Mouse (Mus musculus) heart, embryonic 12.5 days (tissue): ENCODE data around the gene Il2rg. TPM values are rescaled to one million over a fixed set of nuclear protein-coding genes. Genes with fewer than 3 reads are reported as not detected.
A peak's percentile ranks its signal among the peaks of the same experiment; 100 is the strongest.

Source experiments
- ATAC-seq: fragments of 200-750 bp; cut with Nextera tagmentation; 2 replicates; pipeline ENCODE4 v1.8.0; 2017; ENCODE audit warnings: moderate TSS enrichment, moderate library complexity; ENCODE audit not compliant: insufficient number of reproducible peaks, low FRiP score
- H3K27ac ChIP-seq: fragments of 300-500 bp; sonication (generic); 2 replicates; pipeline ENCODE4 v1.5.1; 2016; ENCODE audit warnings: mild to moderate bottlenecking, moderate library complexity; ENCODE audit not compliant: poor library complexity, severe bottlenecking
- H3K27me3 ChIP-seq: fragments of 300-500 bp; sonication (generic); replicated peaks from 2 replicates; pipeline ENCODE4 v1.6.1; 2016; ENCODE audit warnings: mild to moderate bottlenecking, moderate library complexity
- H3K36me3 ChIP-seq: fragments of 300-500 bp; sonication (generic); 2 replicates; pipeline ENCODE4 v1.6.1; 2016; ENCODE audit warnings: mild to moderate bottlenecking, moderate library complexity
- H3K4me1 ChIP-seq: fragments of 300-500 bp; sonication (generic); replicated peaks from 2 replicates; pipeline ENCODE4 v1.6.1; 2016; ENCODE audit warnings: mild to moderate bottlenecking
- H3K4me2 ChIP-seq: fragments of 300-500 bp; sonication (generic); 2 replicates; pipeline ENCODE4 v1.6.1; 2016; ENCODE audit warnings: mild to moderate bottlenecking, moderate library complexity
- H3K4me3 ChIP-seq: fragments of 300-500 bp; sonication (generic); 2 replicates; pipeline ENCODE4 v1.5.1; 2016; ENCODE audit warnings: mild to moderate bottlenecking
- H3K9ac ChIP-seq: fragments of 300-500 bp; sonication (generic); 2 replicates; pipeline ENCODE4 v1.6.1; 2016; ENCODE audit warnings: mild to moderate bottlenecking, moderate library complexity
- H3K9me3 ChIP-seq: fragments of 300-500 bp; sonication (generic); replicated peaks from 2 replicates; pipeline ENCODE4 v1.6.1; 2016; ENCODE audit warnings: mild to moderate bottlenecking, moderate library complexity
- WGBS: fragments of 180-500 bp; shearing (Covaris S2); methylation state at CpG from one replicate; pipeline ENCODE4 v1.1.7; 2016; 5-methylcytosine and 5-hydroxymethylcytosine counted together
- polyA plus RNA-seq: library from polyadenylated mRNA; unstranded; fragments of >200 nt; fragmentation: Nextera tagmentation; extraction: Ambion mirVana; gene quantifications from 2 replicates; pipeline ENCODE4 v1.2.1, GENCODE M21; 2016

The Il2rg gene
- polyA plus RNA-seq, 1 experiment from 2014 or later: 10.7 TPM

DNA sequence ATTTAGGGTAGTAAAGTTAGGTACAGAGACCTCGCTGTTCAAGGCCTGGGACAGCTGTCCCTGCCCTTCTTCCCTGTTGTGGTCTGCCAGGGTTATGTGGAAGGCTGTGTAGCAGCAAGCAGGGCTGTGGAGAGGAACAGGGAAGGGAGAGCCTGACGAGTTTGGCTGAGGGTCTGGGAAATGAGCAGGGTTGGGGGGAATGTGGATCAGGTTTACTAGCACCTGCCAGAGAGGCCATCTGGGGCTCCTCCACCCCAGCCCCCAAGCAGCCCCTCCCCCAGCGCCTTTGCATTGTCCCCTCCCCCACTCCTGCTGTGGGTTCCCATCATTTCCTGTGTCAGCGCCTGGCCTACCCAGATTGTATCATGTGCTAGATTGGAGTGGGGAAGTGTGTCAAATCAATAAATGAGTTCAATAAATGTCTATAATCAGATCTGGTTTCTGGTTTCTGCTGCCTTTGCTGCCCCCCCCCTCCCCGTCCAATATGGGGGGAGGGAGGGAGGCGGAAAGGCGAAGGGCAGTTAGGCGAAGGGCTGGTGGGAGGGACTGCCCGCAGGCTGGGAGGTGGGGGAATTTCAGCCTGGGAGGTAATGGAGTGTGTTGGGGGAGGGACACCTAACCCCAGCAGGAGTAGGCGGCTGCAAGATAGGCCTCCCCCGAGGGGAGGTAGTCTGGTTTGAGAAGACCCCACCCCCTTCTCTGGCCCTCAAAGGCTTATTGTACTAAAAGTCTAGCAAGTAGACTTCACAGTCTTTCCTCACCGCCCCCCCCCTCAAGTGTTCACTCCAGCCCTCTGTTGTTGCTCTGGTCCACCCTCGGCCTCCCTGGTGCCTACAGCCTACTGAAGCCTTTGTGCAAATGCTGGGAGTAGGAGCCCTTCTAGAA, 7.4 kb downstream of the Il2rg start:
- peak overlapping the region; percentile 21 for H3K4me2 ChIP-seq

DNA sequence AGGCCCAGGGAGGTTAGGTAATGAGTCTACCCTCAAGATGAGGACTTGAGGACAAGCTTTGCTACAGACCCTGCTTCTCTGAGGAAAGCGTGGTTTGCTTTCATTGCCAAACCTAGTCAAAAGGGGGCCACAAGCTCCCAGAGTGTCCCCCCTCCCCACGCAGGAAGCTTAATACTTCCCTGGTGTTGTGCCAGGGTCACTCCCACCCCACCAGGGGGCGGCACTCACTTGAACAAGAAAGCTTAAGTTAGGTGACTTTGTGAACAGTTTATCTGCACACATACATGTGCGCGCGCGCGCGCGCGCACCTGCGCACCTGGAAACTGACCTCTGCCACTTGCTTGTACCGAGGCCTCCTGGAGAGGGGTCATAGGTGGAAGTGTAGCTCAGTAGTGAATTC, 11.5 kb downstream of the Il2rg start:
- Histone ChIP-seq H3K9me3 (no peaks in the 10 kb centered on the region), H3K36me3 (peaks cover 12% of the 10 kb centered on the region), H3K4me3 (no peak overlapping the region), H3K27me3 (0 out of 2 replicates have a peak, but pooled peaks cover 5% of the 10 kb centered on the region), H3K27ac (no peak overlapping the region), H3K4me1 (peaks cover 17% of the 10 kb centered on the region; the same call in 1 of the 2 replicates), H3K4me2 (peak overlapping the region; percentile 77), H3K9ac (no peak overlapping the region)
- WGBS: 77% methylated on average over 13 of the region's 13 CpGs
- ATAC-seq: no peak

More for the DNA sequence above, 7.4 kb downstream of the Il2rg start:
- Histone ChIP-seq H3K27ac (peak overlapping the region; percentile 70), H3K9ac (0 out of 2 replicates have a peak overlapping the region, but pooled peaks have one; percentile 20), H3K36me3 (peaks cover 12% of the 10 kb centered on the region), H3K9me3 (no peaks in the 10 kb centered on the region), H3K4me3 (no peak overlapping the region), H3K4me1 (peaks cover 20% of the 10 kb centered on the region; the same call in 1 of the 2 replicates), H3K27me3 (0 out of 2 replicates have a peak, but pooled peaks cover 5% of the 10 kb centered on the region)
- 23% methylated on average over 12 of the region's 13 CpGs for WGBS
- ATAC-seq: peak; percentile 60; the same call in 1 of the 2 replicates

DNA sequence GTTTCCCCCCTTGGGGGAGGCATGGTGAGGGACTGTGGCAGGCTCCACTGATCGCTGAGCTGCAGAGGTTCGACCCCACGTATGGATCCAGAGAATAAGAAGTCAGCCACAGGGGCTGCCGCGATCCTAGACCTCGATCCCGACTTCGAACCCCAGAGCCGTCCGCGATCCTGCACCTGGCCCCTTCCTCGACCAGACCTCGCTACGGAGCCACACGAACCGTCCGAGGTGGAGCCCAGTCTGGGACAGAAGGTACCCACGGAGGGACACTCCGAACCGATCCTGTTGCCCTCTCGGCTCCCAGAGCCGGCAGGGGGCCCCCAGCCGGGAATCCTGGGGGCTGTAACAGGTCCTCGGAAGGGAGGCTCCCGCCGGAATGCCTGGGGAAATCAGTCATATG, 13.3 kb downstream of the Il2rg start:
- no peaks in the 10 kb centered on the region for H3K9me3 ChIP-seq
- WGBS: 22% methylated on average over 26 of the region's 26 CpGs
- peak overlapping the region; percentile 73 for H3K9ac ChIP-seq
- H3K4me2 ChIP-seq: peak overlapping the region; percentile 77
- H3K27me3 ChIP-seq: 0 out of 2 replicates have a peak, but pooled peaks cover 5% of the 10 kb centered on the region
- peaks cover 12% of the 10 kb centered on the region for H3K36me3 ChIP-seq
- ATAC-seq: peak; percentile 29
- peak overlapping the region; percentile 73 for H3K27ac ChIP-seq
- H3K4me1 ChIP-seq: 0 out of 2 replicates have a peak, but pooled peaks cover 3% of the 10 kb centered on the region
- peak overlapping the region; percentile 60 for H3K4me3 ChIP-seq

DNA sequence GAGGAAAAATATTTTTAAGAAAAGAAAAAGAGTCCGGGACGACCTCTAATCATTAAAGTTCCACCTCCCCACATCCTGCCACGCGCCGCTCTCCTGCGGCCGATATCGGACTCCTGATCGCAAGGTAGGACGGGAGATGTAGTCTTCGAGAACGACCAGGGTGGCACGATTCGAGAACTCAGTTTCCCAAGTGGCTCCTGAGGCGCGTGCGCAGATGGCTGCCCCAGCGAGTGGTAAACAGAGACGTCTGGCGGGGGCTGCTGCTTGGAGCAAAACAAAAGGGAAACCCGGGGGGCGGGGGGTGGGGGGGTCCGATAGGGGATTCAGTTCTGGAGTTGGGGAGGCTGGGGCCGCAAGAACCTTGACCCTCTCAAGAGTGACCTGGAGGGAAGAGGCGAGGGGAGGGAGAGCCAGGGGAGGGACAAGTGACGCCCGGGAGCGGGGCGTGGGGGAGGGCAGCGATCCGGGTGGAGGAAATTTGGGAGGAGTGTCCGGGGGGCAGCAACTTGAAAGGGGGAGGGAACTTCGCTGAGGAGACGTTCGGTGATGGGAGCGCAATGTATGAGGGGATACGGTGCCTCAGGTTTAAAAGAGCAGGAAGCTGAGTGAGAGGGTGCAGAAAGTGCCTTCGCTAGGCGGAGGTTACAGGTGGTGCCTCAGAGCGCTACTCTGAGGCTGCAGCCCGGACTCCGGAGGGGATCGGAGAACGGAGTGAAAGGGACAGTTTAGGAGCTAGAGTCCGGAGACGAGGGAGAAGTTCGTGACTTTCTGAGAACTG, 13.9 kb downstream of the Il2rg start, which contains the start of gene Foxo4:
Gene Foxo4, plus strand, starts transcription at position 577 of the 778 bp plus-strand sequence.
- ATAC-seq: peak; percentile 90
- H3K4me3 ChIP-seq: peak within 1 kb of the TSS; percentile 60
- peaks cover 12% of the 10 kb centered on the region for H3K36me3 ChIP-seq
- peak within 1 kb of the TSS; percentile 73 for H3K27ac ChIP-seq
- peak within 1 kb of the TSS; percentile 73 for H3K9ac ChIP-seq
- H3K9me3 ChIP-seq: no peaks in the 10 kb centered on the region
- H3K27me3 ChIP-seq: 0 out of 2 replicates have a peak, but pooled peaks cover 5% of the 10 kb centered on the region
- WGBS: 19% methylated on average over 47 of the region's 47 CpGs
- 0 out of 2 replicates have a peak, but pooled peaks cover 3% of the 10 kb centered on the region for H3K4me1 ChIP-seq
- H3K4me2 ChIP-seq: peak within 1 kb of the TSS; percentile 77

DNA sequence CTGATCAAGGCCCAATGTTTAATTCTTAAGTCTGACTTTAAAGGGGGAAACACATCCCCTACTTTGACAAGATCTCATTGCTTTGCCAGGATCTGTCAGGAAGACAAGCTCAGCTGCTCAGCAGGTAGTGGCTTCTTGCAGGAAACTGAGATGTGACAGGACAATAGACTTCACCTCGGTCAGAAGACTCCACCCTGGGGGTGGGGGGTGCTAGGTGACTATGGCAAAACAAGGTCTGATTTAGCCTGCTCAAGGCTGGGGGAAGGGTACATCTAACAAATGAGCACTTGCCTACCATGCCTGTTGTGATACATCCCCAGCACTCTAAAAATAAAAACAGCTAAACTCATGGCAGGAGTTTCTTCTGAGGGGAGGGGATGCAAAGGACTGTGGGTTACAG, 23.0 kb downstream of the Il2rg start:
- Histone ChIP-seq H3K36me3 (no peaks in the 10 kb centered on the region), H3K27ac (no peak overlapping the region), H3K27me3 (0 out of 2 replicates have a peak, but pooled peaks cover 3% of the 10 kb centered on the region), H3K4me3 (no peak overlapping the region), H3K4me1 (no peaks in the 10 kb centered on the region), H3K4me2 (no peak overlapping the region), H3K9me3 (no peaks in the 10 kb centered on the region), H3K9ac (no peak overlapping the region)
- ATAC-seq: no peak
- 17% methylated on average over 1 of the region's 1 CpGs for WGBS

DNA sequence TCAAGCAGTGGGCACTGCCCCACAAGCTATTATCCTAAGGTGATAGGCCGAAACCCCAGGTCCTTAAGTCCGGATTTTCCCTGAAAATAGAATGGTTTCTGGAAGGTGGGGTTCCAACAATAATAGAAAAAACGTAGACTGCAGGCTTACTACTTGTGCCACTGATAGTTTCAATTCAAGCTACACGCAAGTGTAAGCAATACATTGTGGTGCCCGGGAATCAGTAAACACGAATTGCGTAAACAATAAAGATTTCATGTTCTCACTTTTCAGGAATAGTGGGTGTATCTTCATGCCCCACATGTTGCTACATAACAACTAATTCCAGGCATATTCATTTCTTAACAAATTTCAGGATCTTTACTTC, 45.3 kb downstream of the Il2rg start:
- H3K4me3 ChIP-seq: peak overlapping the region; percentile 70
- H3K27ac ChIP-seq: no peak overlapping the region
- H3K9ac ChIP-seq: peak overlapping the region; percentile 30; the same call in 1 of the 2 replicates
- no peak for ATAC-seq
- peak overlapping the region; percentile 70 for H3K4me2 ChIP-seq
- no peaks in the 10 kb centered on the region for H3K27me3 ChIP-seq
- H3K4me1 ChIP-seq: no peaks in the 10 kb centered on the region
- H3K36me3 ChIP-seq: no peaks in the 10 kb centered on the region
- no peaks in the 10 kb centered on the region for H3K9me3 ChIP-seq
- 36% methylated on average over 7 of the region's 7 CpGs for WGBS

DNA sequence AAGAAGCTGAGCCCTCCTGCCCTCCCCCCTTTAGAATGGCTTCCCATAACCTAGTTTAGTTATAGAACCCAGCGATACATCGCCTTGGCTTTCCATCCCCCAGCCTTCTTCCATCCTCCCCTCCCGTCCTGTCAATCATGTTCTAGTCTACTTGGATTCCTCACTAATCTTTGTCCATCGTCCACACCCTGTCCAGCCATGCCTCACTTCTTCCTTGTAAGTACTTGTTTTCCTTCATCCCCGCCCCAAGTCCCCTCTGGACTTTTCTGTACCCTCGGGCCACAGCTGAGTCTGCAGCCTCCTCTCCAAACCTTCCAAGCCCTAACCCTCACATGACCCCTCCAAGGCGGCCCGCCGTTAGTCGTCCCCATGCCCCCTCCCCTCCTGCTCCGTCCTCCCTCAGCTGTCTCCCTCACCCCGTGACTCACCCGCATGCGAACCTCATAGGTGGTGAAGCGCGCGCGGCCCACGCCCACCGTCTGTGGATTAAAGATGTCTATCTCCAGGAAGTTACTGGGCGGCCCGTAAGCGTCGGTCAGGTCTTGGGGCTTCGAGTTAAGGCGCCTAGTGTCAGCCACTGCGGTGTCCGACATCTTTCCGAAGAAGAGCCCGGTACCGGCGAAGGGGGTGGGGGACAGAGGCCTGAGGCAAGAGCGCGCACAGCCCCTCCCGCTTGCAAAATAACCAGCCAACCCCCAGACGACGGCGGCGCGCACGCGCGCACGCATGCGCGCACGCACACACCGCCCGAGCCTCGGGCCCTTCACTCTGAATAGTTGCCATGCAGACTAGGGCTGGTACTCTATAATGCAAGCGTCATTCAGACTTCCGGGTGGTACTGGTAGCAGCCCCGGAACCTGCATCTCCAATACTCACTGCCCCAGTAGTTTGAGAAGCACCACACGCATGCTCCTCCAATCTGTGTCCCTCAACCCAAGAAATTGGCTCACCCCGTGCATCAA, 45.9 kb downstream of the Il2rg start, which contains the start of gene Snx12:
Gene Snx12, minus strand, starts transcription at position 730 of the 962 bp plus-strand sequence.
- 14% methylated on average over 55 of the region's 55 CpGs for WGBS
- peak; percentile 96 for ATAC-seq
- Histone ChIP-seq H3K9ac (peak within 1 kb of the TSS; percentile 81), H3K9me3 (no peaks in the 10 kb centered on the region), H3K4me3 (peak within 1 kb of the TSS; percentile 70), H3K4me2 (peak within 1 kb of the TSS; percentile 70), H3K27ac (peak within 1 kb of the TSS; percentile 81), H3K27me3 (no peaks in the 10 kb centered on the region), H3K4me1 (no peaks in the 10 kb centered on the region), H3K36me3 (no peaks in the 10 kb centered on the region)

Other genes with a start within 250 kb of the Il2rg start
- 0.23 and 0.29 TPM in 2 replicates for gene Tex11, start 208.6 kb downstream of the Il2rg start, polyA plus RNA-seq
- gene Slc7a3, start 182.2 kb downstream of the Il2rg start, polyA plus RNA-seq: 0.24 and 0.71 TPM in 2 replicates
- 47.4 and 49.5 TPM in 2 replicates for gene Snx12, start 45.7 kb downstream of the Il2rg start, polyA plus RNA-seq
- gene Foxo4, start 13.7 kb downstream of the Il2rg start, polyA plus RNA-seq: 1.4 and 1.7 TPM in 2 replicates
- gene Gm614, start 4.3 kb downstream of the Il2rg start, polyA plus RNA-seq: not detected in 2 replicates
- not detected in 2 replicates for gene Gm20489, start 768 bp upstream of the Il2rg start, polyA plus RNA-seq
- 30.5 and 30.7 TPM in 2 replicates for gene Med12, start 5.8 kb upstream of the Il2rg start, polyA plus RNA-seq
- 2.2 and 2.9 TPM in 2 replicates for gene Nlgn3, start 30.9 kb upstream of the Il2rg start, polyA plus RNA-seq
- 0.13 and 0.66 TPM in 2 replicates for gene Gjb1, start 108.1 kb upstream of the Il2rg start, polyA plus RNA-seq
- 29.9 and 30.0 TPM in 2 replicates for gene Zmym3, start 152.6 kb upstream of the Il2rg start, polyA plus RNA-seq
- 290 and 312 TPM in 2 replicates for gene Nono, start 161.1 kb upstream of the Il2rg start, polyA plus RNA-seq
- gene Itgb1bp2, start 180.8 kb upstream of the Il2rg start, polyA plus RNA-seq: 52.7 and 54.9 TPM in 2 replicates